Mouse (Mus musculus) urinary bladder, postnatal 14 days (tissue): ENCODE measurements around the gene Ttc9.

ENCODE experiments used
- DNase-seq: peaks from one replicate; pipeline ENCODE4 v3.0.0; 2021; ENCODE audit warnings: low spot score

Ttc9 gene

DNA sequence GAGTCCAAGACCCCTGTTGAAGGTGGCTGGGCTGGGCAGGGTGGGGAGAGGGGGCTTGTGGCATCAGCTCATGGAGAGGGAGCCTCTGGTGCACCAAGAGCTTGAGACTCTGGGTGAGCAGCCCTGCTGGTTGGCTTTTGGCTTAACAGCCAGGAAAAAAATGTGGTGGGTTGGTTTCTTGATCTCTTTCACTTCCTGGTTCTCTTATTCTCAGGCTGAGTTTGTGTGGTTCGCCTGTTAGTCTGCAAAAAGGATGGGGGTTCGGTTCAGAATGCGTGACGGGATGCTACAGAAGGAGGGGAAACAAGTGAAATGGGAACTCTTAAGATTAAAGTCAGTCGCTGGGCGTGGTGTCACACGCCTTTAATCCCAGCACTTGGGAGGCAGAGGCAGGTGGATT lies 27.0 kb downstream of the Ttc9 start:
- no peak for DNase-seq

GRCm38 (mm10) chr12:81662076-81662475 lies 31.0 kb downstream of the Ttc9 start:
- no peak for DNase-seq

DNA sequence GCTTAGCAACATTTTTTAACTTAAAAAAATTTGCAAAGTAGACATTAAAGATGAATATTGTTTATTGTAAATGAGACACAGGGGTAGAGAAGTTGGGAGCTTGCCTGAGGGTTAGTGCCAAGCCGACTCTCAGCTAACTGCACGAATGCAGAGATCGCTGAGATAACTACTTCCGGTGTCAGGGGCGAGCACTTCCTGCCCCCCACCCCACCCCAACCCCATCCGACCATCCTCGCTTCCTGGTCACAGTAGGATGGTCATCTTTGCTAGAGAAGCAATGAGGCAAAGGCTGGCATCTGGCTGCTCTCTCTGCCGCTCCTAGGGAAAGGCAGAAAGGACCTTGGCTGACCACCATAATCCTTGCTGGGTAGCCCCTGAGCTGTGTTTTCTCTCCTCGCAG lies 32.1 kb downstream of the Ttc9 start:
- no peak for DNase-seq

DNA sequence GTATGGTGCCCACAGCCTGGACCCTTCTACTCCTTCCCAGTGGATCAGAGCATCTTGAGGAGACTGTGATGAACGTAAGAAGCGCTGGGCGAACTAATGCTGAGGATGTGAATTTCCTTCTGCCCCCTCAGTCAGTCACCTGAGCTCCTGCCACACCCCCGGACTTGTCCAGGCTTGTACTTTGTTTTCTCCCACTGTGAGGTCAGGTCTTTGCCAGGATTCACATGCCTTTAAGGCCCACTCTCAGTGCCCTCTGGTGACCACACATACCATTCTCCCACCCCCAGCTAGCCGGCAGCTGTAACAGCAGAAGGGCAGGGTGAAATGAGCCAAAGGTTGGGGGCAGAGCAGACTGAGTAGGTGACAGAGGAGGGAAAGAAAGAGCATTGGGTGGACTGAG lies 32.9 kb downstream of the Ttc9 start:
- DNase-seq: no peak

DNA sequence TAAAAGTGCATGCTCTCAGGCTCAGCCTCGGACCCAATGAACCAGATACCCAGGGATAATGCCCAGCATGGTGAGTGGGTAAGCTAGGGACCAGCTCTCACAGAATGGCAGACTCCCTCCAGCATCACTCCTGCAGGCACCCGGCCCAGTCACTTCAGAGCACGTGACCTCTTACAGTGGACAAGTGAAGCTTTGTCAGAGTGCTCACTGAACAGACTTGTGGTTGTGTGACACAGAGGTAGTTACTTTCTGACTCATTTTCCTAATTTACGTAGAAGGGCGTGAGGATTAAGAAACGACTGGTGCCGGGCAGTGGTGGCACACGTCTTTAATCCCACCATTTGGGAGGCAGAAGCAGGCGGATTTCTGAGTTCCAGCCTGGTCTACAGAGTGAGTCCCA lies 37.4 kb downstream of the Ttc9 start:
- DNase-seq: no peak

GRCm38 (mm10) chr12:81675557-81675956 lies 44.5 kb downstream of the Ttc9 start:
- no peak for DNase-seq

DNA sequence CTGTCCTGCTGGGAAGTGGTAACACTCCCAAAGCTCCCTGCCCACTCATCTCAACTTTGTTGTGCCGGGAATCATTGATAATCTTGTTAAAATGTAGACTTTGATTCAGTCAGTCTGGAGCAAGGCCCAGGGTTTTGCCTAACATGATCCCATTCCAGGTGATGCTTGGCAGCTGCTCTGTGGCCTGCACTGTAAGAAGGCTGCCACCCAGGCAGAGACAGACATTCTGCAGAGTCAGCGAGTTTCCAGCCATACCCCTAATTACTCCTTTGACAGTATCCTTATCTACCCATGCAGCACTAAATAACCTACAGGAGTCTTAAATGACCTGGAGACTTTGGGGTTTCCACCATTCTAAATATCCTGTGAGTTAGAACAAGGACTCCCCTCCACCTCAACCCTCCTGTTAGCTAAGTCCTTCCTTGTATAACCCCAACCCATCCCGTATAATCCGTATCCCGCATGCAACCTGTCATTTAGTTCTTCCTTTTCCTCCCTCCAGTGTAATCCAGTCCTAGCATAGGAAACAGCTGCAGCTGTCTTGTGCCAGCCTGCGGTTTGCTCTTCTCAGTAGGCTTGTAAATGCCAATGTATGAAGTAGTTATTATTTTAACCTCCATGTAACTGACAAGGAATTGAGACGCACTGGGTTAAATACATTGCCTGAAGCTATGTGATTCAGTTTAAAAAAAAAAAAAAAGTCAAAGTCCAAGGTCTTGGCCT lies 48.9 kb downstream of the Ttc9 start:
- DNase-seq: no peak

GRCm38 (mm10) chr12:81683395-81683794 lies 52.3 kb downstream of the Ttc9 start:
- no peak for DNase-seq

DNA sequence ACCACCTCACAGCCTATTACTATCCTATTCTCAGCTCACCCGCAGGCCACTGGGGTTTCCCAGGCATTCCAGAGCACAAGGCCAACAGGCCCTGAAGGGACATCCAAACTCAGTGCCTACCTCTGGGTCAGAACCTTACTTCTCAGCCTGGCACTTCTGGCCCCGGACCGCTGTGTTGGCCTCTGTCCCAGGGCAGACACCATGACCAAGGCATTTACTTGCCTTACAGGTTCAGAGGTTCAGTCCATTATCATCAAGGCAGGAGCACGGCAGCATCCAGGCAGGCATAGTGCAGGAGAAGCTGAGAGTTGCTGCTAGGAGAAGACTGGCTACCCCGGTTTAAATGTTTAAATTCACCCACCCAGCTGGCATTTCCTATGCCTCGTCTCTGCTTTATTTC lies 53.0 kb downstream of the Ttc9 start:
- no peak for DNase-seq

- no peak for DNase-seq
Measured at GRCm38 (mm10) chr12:81685981-81686380, 54.9 kb downstream of the Ttc9 start.

GRCm38 (mm10) chr12:81686406-81687117 lies 55.5 kb downstream of the Ttc9 start:
- no peak for DNase-seq

- DNase-seq: no peak
Measured at GRCm38 (mm10) chr12:81687873-81688272, 56.8 kb downstream of the Ttc9 start.

DNA sequence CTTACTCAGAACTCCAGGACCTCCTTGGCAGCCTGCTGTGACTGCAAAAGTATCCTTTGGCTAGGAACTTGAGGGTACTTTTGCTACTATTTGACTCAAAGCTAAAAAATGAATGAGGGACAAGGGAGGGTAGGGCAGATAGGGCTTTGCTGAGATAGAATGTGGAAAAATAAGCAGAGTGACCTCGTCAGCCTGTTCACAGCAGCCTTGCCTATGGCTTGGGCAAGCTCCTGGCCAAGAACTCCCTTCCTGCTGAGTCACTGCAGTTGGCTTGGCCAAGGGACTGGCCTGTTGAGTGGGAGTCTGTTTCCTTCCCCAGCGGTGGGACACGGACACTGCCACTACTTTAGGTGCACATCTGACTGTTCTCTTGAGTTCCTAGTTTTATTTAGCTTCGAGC lies 57.5 kb downstream of the Ttc9 start:
- DNase-seq: no peak

GRCm38 (mm10) chr12:81689505-81690056 lies 58.5 kb downstream of the Ttc9 start:
- no peak for DNase-seq

GRCm38 (mm10) chr12:81690111-81690510 lies 59.1 kb downstream of the Ttc9 start:
- no peak for DNase-seq

- no peak for DNase-seq
Measured at GRCm38 (mm10) chr12:81690751-81691150, 59.7 kb downstream of the Ttc9 start.

GRCm38 (mm10) chr12:81691177-81691730 lies 60.2 kb downstream of the Ttc9 start:
- no peak for DNase-seq

- peak; percentile 60 for DNase-seq
Measured at GRCm38 (mm10) chr12:81698011-81698410, 67.0 kb downstream of the Ttc9 start.

- no peak for DNase-seq
Measured at GRCm38 (mm10) chr12:81702903-81703302, 71.9 kb downstream of the Ttc9 start.

- DNase-seq: peak; percentile 71
Measured at GRCm38 (mm10) chr12:81712618-81713017, 81.6 kb downstream of the Ttc9 start.
